Mouse (Mus musculus): ENCODE data around the gene Agap1. TPM values are rescaled to one million over a fixed set of nuclear protein-coding genes. Genes with fewer than 3 reads are reported as not detected.
A peak's percentile ranks its signal among the peaks of the same experiment; 100 is the strongest.

The Agap1 gene
- polyA plus RNA-seq, 1 experiment from 2014 or later: 8.7 TPM

- Histone ChIP-seq H3K4me1 (ENCODE audit: insufficient read depth, low read depth, low read length) (no peaks in the 10 kb centered on the region), H3K9ac (replicated peaks; ENCODE audit: low read depth) (no peak overlapping the region), H3K4me2 (replicated peaks; ENCODE audit: low read depth, low read length) (no peak overlapping the region), H3K36me3 (ENCODE audit: insufficient read depth, low read length) (no peaks in the 10 kb centered on the region; the same call in 1 of the 2 replicates), H3K27me3 (replicated peaks; ENCODE audit: insufficient read depth, low read length) (no peaks in the 10 kb centered on the region), H3K4me3 (ENCODE audit: low read depth, low read length) (no peak overlapping the region), H3K9me3 (ENCODE audit: low read length) (no peaks in the 10 kb centered on the region), H3K27ac (ENCODE audit: low read length) (no peak overlapping the region)
- TF ChIP-seq CTCF (IDR thresholded peaks at IDR 0.05) (no peak), EP300 (IDR thresholded peaks at IDR 0.05) (no peak)
- DNase-seq (ENCODE audit: low spot score): no peak
- WGBS: 93% methylated on average over 6 of the region's 6 CpGs
- no peak for ATAC-seq
Observed at GRCm38 (mm10) chr1:89611521-89611920, 156.9 kb downstream of the Agap1 start.

DNA sequence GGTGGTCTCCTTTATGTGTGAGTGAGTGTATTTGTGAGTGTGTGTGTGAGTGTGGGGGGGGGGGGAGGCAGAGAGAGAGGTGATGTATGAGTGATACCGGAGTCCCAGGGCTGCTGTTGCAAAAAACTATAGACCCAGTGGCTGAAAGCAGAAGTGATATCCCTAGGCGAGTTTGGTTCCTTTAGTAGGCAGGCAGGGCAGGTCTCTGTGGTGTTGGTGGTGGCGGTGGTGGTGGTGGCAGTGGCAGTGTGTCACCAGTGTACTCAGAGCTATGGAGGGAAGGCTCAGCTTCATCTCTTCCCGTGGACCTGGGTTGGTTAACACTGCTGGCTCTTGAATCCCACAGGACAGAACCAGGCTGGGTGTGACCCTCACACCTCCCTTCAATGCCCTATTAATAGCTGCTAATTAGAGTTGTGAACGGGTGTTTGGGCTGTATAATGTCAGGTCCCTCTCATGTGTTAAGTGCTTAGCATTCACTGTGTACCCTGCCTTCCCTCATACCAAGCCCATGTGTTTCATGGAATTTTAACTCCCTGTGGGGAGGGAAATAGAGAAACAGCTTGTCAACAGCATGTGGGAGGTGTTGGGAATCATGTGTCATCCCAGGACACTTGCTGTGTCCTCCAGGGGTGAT lies 158.7 kb downstream of the Agap1 start:
- H3K27ac ChIP-seq (ENCODE audit: low read length): no peak overlapping the region
- TF ChIP-seq CTCF (IDR thresholded peaks at IDR 0.05): no peak
- TF ChIP-seq EP300 (IDR thresholded peaks at IDR 0.05): no peak
- no peak overlapping the region for H3K9ac ChIP-seq (replicated peaks; ENCODE audit: low read depth)
- H3K9me3 ChIP-seq (ENCODE audit: low read length): no peaks in the 10 kb centered on the region
- no peaks in the 10 kb centered on the region for H3K4me1 ChIP-seq (ENCODE audit: insufficient read depth, low read depth, low read length)
- no peak overlapping the region for H3K4me3 ChIP-seq (ENCODE audit: low read depth, low read length)
- ATAC-seq: no peak
- H3K4me2 ChIP-seq (replicated peaks; ENCODE audit: low read depth, low read length): no peak overlapping the region
- H3K27me3 ChIP-seq (replicated peaks; ENCODE audit: insufficient read depth, low read length): no peaks in the 10 kb centered on the region
- DNase-seq (ENCODE audit: low spot score): no peak
- WGBS: 61% methylated on average over 5 of the region's 5 CpGs
- peaks cover 3% of the 10 kb centered on the region; the same call in 1 of the 2 replicates for H3K36me3 ChIP-seq (ENCODE audit: insufficient read depth, low read length)

- Histone ChIP-seq H3K9me3 (ENCODE audit: low read length) (no peaks in the 10 kb centered on the region), H3K4me2 (replicated peaks; ENCODE audit: low read depth, low read length) (no peak overlapping the region), H3K4me3 (ENCODE audit: low read depth, low read length) (no peak overlapping the region), H3K4me1 (ENCODE audit: insufficient read depth, low read depth, low read length) (no peaks in the 10 kb centered on the region), H3K36me3 (ENCODE audit: insufficient read depth, low read length) (0 out of 2 replicates have a peak, but pooled peaks cover 5% of the 10 kb centered on the region), H3K27ac (ENCODE audit: low read length) (no peak overlapping the region), H3K9ac (replicated peaks; ENCODE audit: low read depth) (no peak overlapping the region), H3K27me3 (replicated peaks; ENCODE audit: insufficient read depth, low read length) (no peaks in the 10 kb centered on the region)
- TF ChIP-seq EP300 (IDR thresholded peaks at IDR 0.05): no peak
- TF ChIP-seq CTCF (IDR thresholded peaks at IDR 0.05): no peak
- 73% methylated on average over 6 of the region's 6 CpGs for WGBS
- DNase-seq (ENCODE audit: low spot score): no peak
- ATAC-seq: no peak
Observed at GRCm38 (mm10) chr1:89616556-89616955, 161.9 kb downstream of the Agap1 start.

- Histone ChIP-seq H3K36me3 (ENCODE audit: insufficient read depth, low read length) (0 out of 2 replicates have a peak, but pooled peaks cover 5% of the 10 kb centered on the region), H3K4me3 (ENCODE audit: low read depth, low read length) (no peak overlapping the region), H3K27me3 (replicated peaks; ENCODE audit: insufficient read depth, low read length) (no peaks in the 10 kb centered on the region), H3K4me2 (replicated peaks; ENCODE audit: low read depth, low read length) (no peak overlapping the region), H3K27ac (ENCODE audit: low read length) (no peak overlapping the region), H3K9ac (replicated peaks; ENCODE audit: low read depth) (no peak overlapping the region), H3K9me3 (ENCODE audit: low read length) (no peaks in the 10 kb centered on the region), H3K4me1 (ENCODE audit: insufficient read depth, low read depth, low read length) (no peaks in the 10 kb centered on the region)
- TF ChIP-seq EP300 (IDR thresholded peaks at IDR 0.05) (no peak), CTCF (IDR thresholded peaks at IDR 0.05) (no peak)
- DNase-seq (ENCODE audit: low spot score) (no peak), ATAC-seq (no peak)
- 73% methylated on average over 9 of the region's 9 CpGs for WGBS
Observed at GRCm38 (mm10) chr1:89617336-89617735, 162.7 kb downstream of the Agap1 start.

DNA sequence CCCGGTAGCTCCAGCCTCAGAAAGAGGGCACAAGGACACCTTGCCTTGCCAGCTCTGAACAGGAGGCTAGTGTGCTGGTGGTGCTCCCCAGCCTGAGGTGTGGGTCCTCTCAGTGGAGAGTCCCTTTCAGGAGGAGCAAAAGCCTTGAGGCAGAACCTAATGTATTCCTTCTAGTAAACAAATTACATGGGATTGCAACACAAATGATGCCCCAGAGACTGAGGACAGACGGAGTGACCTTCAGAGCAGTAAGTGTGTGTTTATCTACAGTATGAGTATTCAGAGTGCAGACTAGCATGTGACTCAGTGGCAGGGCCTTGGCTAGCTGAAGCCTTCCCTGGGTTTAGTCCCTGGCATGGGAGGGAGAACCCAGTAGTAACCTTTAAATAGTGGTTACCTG lies 165.4 kb downstream of the Agap1 start:
- Histone ChIP-seq H3K27me3 (replicated peaks; ENCODE audit: insufficient read depth, low read length) (no peaks in the 10 kb centered on the region), H3K9me3 (ENCODE audit: low read length) (no peaks in the 10 kb centered on the region), H3K4me2 (replicated peaks; ENCODE audit: low read depth, low read length) (no peak overlapping the region), H3K36me3 (ENCODE audit: insufficient read depth, low read length) (0 out of 2 replicates have a peak, but pooled peaks cover 5% of the 10 kb centered on the region), H3K27ac (ENCODE audit: low read length) (no peak overlapping the region), H3K4me3 (ENCODE audit: low read depth, low read length) (no peak overlapping the region), H3K4me1 (ENCODE audit: insufficient read depth, low read depth, low read length) (no peaks in the 10 kb centered on the region), H3K9ac (replicated peaks; ENCODE audit: low read depth) (no peak overlapping the region)
- 66% methylated on average over 2 of the region's 2 CpGs for WGBS
- TF ChIP-seq EP300 (IDR thresholded peaks at IDR 0.05): no peak
- no peak for TF ChIP-seq CTCF (IDR thresholded peaks at IDR 0.05)
- ATAC-seq (peak; percentile 42), DNase-seq (ENCODE audit: low spot score) (peak; percentile 41)

GRCm38 (mm10) chr1:89621014-89621791 lies 166.6 kb downstream of the Agap1 start:
- no peak overlapping the region for H3K4me2 ChIP-seq (replicated peaks; ENCODE audit: low read depth, low read length)
- ATAC-seq: no peak
- no peak overlapping the region for H3K9ac ChIP-seq (replicated peaks; ENCODE audit: low read depth)
- TF ChIP-seq CTCF (IDR thresholded peaks at IDR 0.05): no peak
- no peak for TF ChIP-seq EP300 (IDR thresholded peaks at IDR 0.05)
- no peaks in the 10 kb centered on the region for H3K4me1 ChIP-seq (ENCODE audit: insufficient read depth, low read depth, low read length)
- H3K9me3 ChIP-seq (ENCODE audit: low read length): no peaks in the 10 kb centered on the region
- 0 out of 2 replicates have a peak, but pooled peaks cover 5% of the 10 kb centered on the region for H3K36me3 ChIP-seq (ENCODE audit: insufficient read depth, low read length)
- no peak for DNase-seq (ENCODE audit: low spot score)
- 63% methylated on average over 7 of the region's 8 CpGs for WGBS
- H3K27ac ChIP-seq (ENCODE audit: low read length): no peak overlapping the region
- no peak overlapping the region for H3K4me3 ChIP-seq (ENCODE audit: low read depth, low read length)
- no peaks in the 10 kb centered on the region for H3K27me3 ChIP-seq (replicated peaks; ENCODE audit: insufficient read depth, low read length)
